ENCODE assay signal across 10 mouse cellular contexts in the genomic region with DNA sequence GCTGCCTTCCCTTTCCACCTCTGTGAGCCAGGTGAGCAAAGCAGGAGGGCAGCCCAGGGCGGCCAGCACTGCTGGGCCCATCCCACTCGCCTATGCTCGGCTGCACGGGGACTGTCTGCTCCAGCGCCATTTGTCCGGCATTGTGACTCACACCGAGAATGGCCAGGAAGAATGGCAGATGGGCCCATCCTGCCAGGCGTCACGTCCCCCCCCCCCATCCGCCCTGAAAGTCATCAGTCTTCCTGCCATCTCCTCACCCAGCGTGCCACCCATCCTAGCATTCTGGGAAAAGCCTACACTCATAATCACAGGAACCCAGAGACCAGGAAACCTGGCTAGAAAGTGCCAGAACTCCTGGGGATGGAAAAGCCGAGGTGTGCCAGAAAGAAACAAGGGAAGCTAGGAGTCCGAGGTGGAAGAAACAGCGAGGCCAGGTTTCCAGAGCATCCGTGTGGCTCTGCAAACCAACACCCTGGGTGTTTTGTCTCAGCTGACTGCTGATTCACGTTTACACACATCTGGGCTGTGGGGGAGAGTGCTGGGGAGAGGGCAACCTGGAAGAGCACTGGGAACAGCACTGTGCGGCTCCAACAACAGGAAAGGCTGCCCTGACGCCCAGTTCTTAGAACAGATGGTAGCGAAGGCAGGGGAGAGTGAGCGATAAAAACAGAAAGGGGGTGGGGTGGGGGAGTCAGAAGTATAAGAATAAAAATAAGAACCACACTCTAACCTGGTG.
DNase-seq lines count a peak whose midpoint lies in the region; ATAC-seq and TF ChIP-seq lines count a peak whose summit lies in the region.
"Had no signal": no experiment of that assay in that cellular context is flagged by ENCODE, and none has a peak within 500 bp of the region (broad histone marks: within the 10 kb centered on the region; RNA-seq: fewer than 3 reads in every experiment).

No protein-coding gene starts in this region.

- intact Hi-C loops in heart, postnatal 10 days (cut with DNase I) = no loop called here

- TF ChIP-seq CTCF in cerebellum, adult 2 months (IDR thresholded peaks at IDR 0.05; ENCODE audit: borderline replicate concordance, insufficient read depth, low read depth, low read length) = no peak
- no peak for TF ChIP-seq CTCF in midbrain, postnatal 0 days (IDR thresholded peaks at IDR 0.05)

- H3K27me3 ChIP-seq in heart, embryonic 13.5 days (replicated peaks) = no peaks in the 10 kb centered on the region
- H3K27me3 ChIP-seq in cerebellum, adult 2 months (ENCODE audit: control insufficient read depth, insufficient read depth, low read length) = no peaks in the 10 kb centered on the region
- no peaks in the 10 kb centered on the region for H3K27me3 ChIP-seq in kidney, embryonic 15.5 days
- no peaks in the 10 kb centered on the region for H3K27me3 ChIP-seq in midbrain, postnatal 0 days (ENCODE audit: insufficient read depth, low read length)
- H3K27me3 ChIP-seq in heart, embryonic 11.5 days (ENCODE audit: control insufficient read depth, insufficient read depth, low read length) = no peaks in the 10 kb centered on the region
- H3K27me3 ChIP-seq: liver, embryonic 15.5 days had no signal

- no peak for DNase-seq in heart, postnatal 10 days
- peak; percentile 62 for DNase-seq in 3134 (ENCODE audit: extremely low read depth, insufficient read length, low spot score)
- peak; percentile 80 to 87 for DNase-seq in cerebellum, adult 2 months
- no peak for DNase-seq in embryo, embryonic 11 days
- no peak for DNase-seq in midbrain, postnatal 0 days (ENCODE audit: low spot score)

- H3K36me3 ChIP-seq in heart, embryonic 13.5 days = peaks cover 20% of the 10 kb centered on the region
- peaks cover 17% of the 10 kb centered on the region for H3K36me3 ChIP-seq in kidney, embryonic 15.5 days
- H3K36me3 ChIP-seq in midbrain, postnatal 0 days (ENCODE audit: insufficient read depth, low read length) = peaks cover 13% of the 10 kb centered on the region
- peaks cover 2% of the 10 kb centered on the region; the same call in 1 of the 2 replicates for H3K36me3 ChIP-seq in heart, embryonic 11.5 days (ENCODE audit: control insufficient read depth, insufficient read depth, low read length)

- H3K4me3 ChIP-seq in heart, embryonic 13.5 days = no peak overlapping the region
- peak overlapping the region; percentile 7 for H3K4me3 ChIP-seq in cerebellum, adult 2 months (replicated peaks; ENCODE audit: insufficient read depth, low read depth, low read length)
- no peak overlapping the region for H3K4me3 ChIP-seq in kidney, embryonic 15.5 days (replicated peaks)
- no peak overlapping the region for H3K4me3 ChIP-seq in midbrain, postnatal 0 days (ENCODE audit: low read depth, low read length)
- no peak overlapping the region for H3K4me3 ChIP-seq in heart, embryonic 11.5 days (ENCODE audit: low read depth, low read length)
- H3K4me3 ChIP-seq: liver, embryonic 15.5 days had no signal

- no peak overlapping the region for H3K4me2 ChIP-seq in heart, embryonic 13.5 days
- H3K4me2 ChIP-seq in kidney, embryonic 15.5 days = peak overlapping the region; percentile 32; the same call in 1 of the 2 replicates
- H3K4me2 ChIP-seq in midbrain, postnatal 0 days (ENCODE audit: low read depth, low read length, poor library complexity, severe bottlenecking) = no peak overlapping the region
- H3K4me2 ChIP-seq in heart, embryonic 11.5 days = no peak overlapping the region
- H3K4me2 ChIP-seq: liver, embryonic 15.5 days had no signal

- no peak for ATAC-seq in heart, embryonic 13.5 days (ENCODE audit: extremely low read depth, insufficient number of reproducible peaks, low FRiP score, low TSS enrichment)
- ATAC-seq in kidney, embryonic 15.5 days (replicated peaks; ENCODE audit: low FRiP score) = peak; percentile 15; the same call in 1 of the 2 replicates
- no peak for ATAC-seq in midbrain, postnatal 0 days (ENCODE audit: low FRiP score)
- ATAC-seq in heart, embryonic 11.5 days (replicated peaks; ENCODE audit: insufficient number of reproducible peaks, low FRiP score, low TSS enrichment) = no peak

- H3K27ac ChIP-seq in heart, embryonic 13.5 days (replicated peaks) = peak overlapping the region; percentile 33; the same call in 1 of the 2 replicates
- H3K27ac ChIP-seq in cerebellum, adult 2 months (ENCODE audit: insufficient read depth, low read length) = peak overlapping the region; percentile 98
- peak overlapping the region; percentile 48 for H3K27ac ChIP-seq in kidney, embryonic 15.5 days
- H3K27ac ChIP-seq in midbrain, postnatal 0 days (ENCODE audit: low read depth, low read length) = no peak overlapping the region
- no peak overlapping the region for H3K27ac ChIP-seq in heart, embryonic 11.5 days (ENCODE audit: low read depth, low read length)
- H3K27ac ChIP-seq: liver, embryonic 15.5 days had no signal

- H3K4me1 ChIP-seq in heart, embryonic 13.5 days = peaks cover 69% of the 10 kb centered on the region
- H3K4me1 ChIP-seq in cerebellum, adult 2 months (ENCODE audit: control insufficient read depth, insufficient read depth, low read length) = peaks cover 57% of the 10 kb centered on the region
- peaks cover 59% of the 10 kb centered on the region for H3K4me1 ChIP-seq in kidney, embryonic 15.5 days
- 0 out of 2 replicates have a peak, but pooled peaks cover 2% of the 10 kb centered on the region for H3K4me1 ChIP-seq in midbrain, postnatal 0 days (ENCODE audit: insufficient read depth, low read length)
- H3K4me1 ChIP-seq in heart, embryonic 11.5 days (ENCODE audit: control insufficient read depth, insufficient read depth, low read length) = peaks cover 43% of the 10 kb centered on the region

- H3K9me3 ChIP-seq in heart, embryonic 13.5 days = no peaks in the 10 kb centered on the region
- H3K9me3 ChIP-seq in kidney, embryonic 15.5 days (replicated peaks) = no peaks in the 10 kb centered on the region
- no peaks in the 10 kb centered on the region for H3K9me3 ChIP-seq in midbrain, postnatal 0 days (ENCODE audit: low read length)
- H3K9me3 ChIP-seq in heart, embryonic 11.5 days (replicated peaks; ENCODE audit: control insufficient read depth, low read length) = no peaks in the 10 kb centered on the region
- H3K9me3 ChIP-seq: G1E; liver, embryonic 15.5 days had no signal

- TF ChIP-seq POLR2A in cerebellum, adult 2 months (IDR thresholded peaks at IDR 0.05; ENCODE audit: borderline replicate concordance, insufficient read depth, low read length) = no peak

- 0 out of 2 replicates have a peak overlapping the region, but pooled peaks have one; percentile 14 for H3K9ac ChIP-seq in heart, embryonic 13.5 days
- no peak overlapping the region for H3K9ac ChIP-seq in kidney, embryonic 15.5 days
- no peak overlapping the region for H3K9ac ChIP-seq in midbrain, postnatal 0 days (replicated peaks; ENCODE audit: low read length, poor library complexity, severe bottlenecking)
- no peak overlapping the region for H3K9ac ChIP-seq in heart, embryonic 11.5 days (ENCODE audit: low read depth, low read length)
- H3K9ac ChIP-seq: liver, embryonic 15.5 days had no signal

- 67% methylated on average over 20 of the region's 20 CpGs for WGBS in heart, embryonic 13.5 days
- whole genome bisulfite sequencing in cerebellum, adult 2 months = 3% methylated on average over 20 of the region's 20 CpGs
- WGBS in kidney, embryonic 15.5 days = 29% methylated on average over 20 of the region's 20 CpGs
- 74% methylated on average over 20 of the region's 20 CpGs for WGBS in midbrain, postnatal 0 days
- WGBS in heart, embryonic 11.5 days (ENCODE audit: insufficient replicate concordance) = 69% methylated on average over 20 of the region's 20 CpGs

Comparison
In these comparisons a context has a peak if more than half of its experiments do, and no peak if none do; other contexts are left out.
1. H3K27ac ChIP-seq: peak in heart, embryonic 13.5 days (single experiment), cerebellum, adult 2 months (single experiment) and kidney, embryonic 15.5 days (single experiment); none in midbrain, postnatal 0 days (single experiment) and heart, embryonic 11.5 days (single experiment).
2. DNase-seq: peak in 3134 (single experiment) and cerebellum, adult 2 months (2 of 2); none in heart, postnatal 10 days (0 of 2), embryo, embryonic 11 days (single experiment) and midbrain, postnatal 0 days (single experiment).